Mouse (Mus musculus): ENCODE measurements at regions not wholly inside any gene's neighbourhood (a gene's known extent, or its start where the extent isn't known, plus 50 kb on each side); places are given as distances from the start of the nearest gene placed in this dataset.

GRCm38 (mm10) chr9:116338729-116339100 is 163.6 kb upstream of the Tgfbr2 start:
- H3K4me3 ChIP-seq (replicated peaks; ENCODE audit: control insufficient read depth, low read depth, low read length): no peak overlapping the region
- peak overlapping the region; percentile 54; the same call in 1 of the 2 replicates for H3K27ac ChIP-seq (ENCODE audit: control insufficient read depth, insufficient read depth, low read depth, low read length, poor library complexity)
- peaks cover 6% of the 10 kb centered on the region for H3K4me1 ChIP-seq (ENCODE audit: control insufficient read depth, insufficient read depth, low read length)
- 79% methylated on average over 5 of the region's 5 CpGs for WGBS
- TF ChIP-seq CTCF (IDR thresholded peaks at IDR 0.05; ENCODE audit: control insufficient read depth, insufficient read depth, low read length) (no peak), POLR2A (IDR thresholded peaks at IDR 0.05; ENCODE audit: borderline replicate concordance, control insufficient read depth, low read depth, low read length) (no peak)

GRCm38 (mm10) chr9:116338093-116338728 is 163.1 kb upstream of the Tgfbr2 start:
- TF ChIP-seq CTCF (IDR thresholded peaks at IDR 0.05; ENCODE audit: control insufficient read depth, insufficient read depth, low read length): no peak
- no peak for TF ChIP-seq POLR2A (IDR thresholded peaks at IDR 0.05; ENCODE audit: borderline replicate concordance, control insufficient read depth, low read depth, low read length)
- Histone ChIP-seq H3K27ac (ENCODE audit: control insufficient read depth, insufficient read depth, low read depth, low read length, poor library complexity) (peak overlapping the region; percentile 87), H3K4me3 (replicated peaks; ENCODE audit: control insufficient read depth, low read depth, low read length) (no peak overlapping the region), H3K4me1 (ENCODE audit: control insufficient read depth, insufficient read depth, low read length) (peaks cover 6% of the 10 kb centered on the region)
- 2% methylated on average over 5 of the region's 5 CpGs for whole genome bisulfite sequencing

GRCm38 (mm10) chr9:116337446-116338010 is 162.4 kb upstream of the Tgfbr2 start:
- TF ChIP-seq CTCF (IDR thresholded peaks at IDR 0.05; ENCODE audit: control insufficient read depth, insufficient read depth, low read length): no peak
- TF ChIP-seq POLR2A (IDR thresholded peaks at IDR 0.05; ENCODE audit: borderline replicate concordance, control insufficient read depth, low read depth, low read length): no peak
- peak overlapping the region; percentile 87 for H3K27ac ChIP-seq (ENCODE audit: control insufficient read depth, insufficient read depth, low read depth, low read length, poor library complexity)

GRCm38 (mm10) chr9:116335561-116336478 is 160.7 kb upstream of the Tgfbr2 start:
- H3K27ac ChIP-seq (ENCODE audit: control insufficient read depth, insufficient read depth, low read depth, low read length, poor library complexity): no peak overlapping the region
- peaks cover 8% of the 10 kb centered on the region for H3K4me1 ChIP-seq (ENCODE audit: control insufficient read depth, insufficient read depth, low read length)
- TF ChIP-seq CTCF (IDR thresholded peaks at IDR 0.05; ENCODE audit: control insufficient read depth, insufficient read depth, low read length) (no peak), POLR2A (IDR thresholded peaks at IDR 0.05; ENCODE audit: borderline replicate concordance, control insufficient read depth, low read depth, low read length) (no peak)
- no peak overlapping the region for H3K4me3 ChIP-seq (replicated peaks; ENCODE audit: control insufficient read depth, low read depth, low read length)
- WGBS: 45% methylated on average over 11 of the region's 11 CpGs

More at GRCm38 (mm10) chr9:116337446-116338010, 162.4 kb upstream of the Tgfbr2 start:
- Histone ChIP-seq H3K4me1 (ENCODE audit: control insufficient read depth, insufficient read depth, low read length) (peaks cover 6% of the 10 kb centered on the region), H3K4me3 (replicated peaks; ENCODE audit: control insufficient read depth, low read depth, low read length) (no peak overlapping the region)
- WGBS: 60% methylated on average over 8 of the region's 8 CpGs

- 48% methylated on average over 6 of the region's 6 CpGs for WGBS
- no peak overlapping the region for H3K27ac ChIP-seq (ENCODE audit: control insufficient read depth, insufficient read depth, low read depth, low read length, poor library complexity)
- TF ChIP-seq POLR2A (IDR thresholded peaks at IDR 0.05; ENCODE audit: borderline replicate concordance, control insufficient read depth, low read depth, low read length) (no peak), CTCF (IDR thresholded peaks at IDR 0.05; ENCODE audit: control insufficient read depth, insufficient read depth, low read length) (no peak)
Observed at GRCm38 (mm10) chr9:116333956-116334463, 158.8 kb upstream of the Tgfbr2 start.

GRCm38 (mm10) chr9:116332485-116333118 is 157.4 kb upstream of the Tgfbr2 start:
- Histone ChIP-seq H3K4me3 (replicated peaks; ENCODE audit: control insufficient read depth, low read depth, low read length) (no peak overlapping the region), H3K27ac (ENCODE audit: control insufficient read depth, insufficient read depth, low read depth, low read length, poor library complexity) (no peak overlapping the region), H3K4me1 (ENCODE audit: control insufficient read depth, insufficient read depth, low read length) (peaks cover 3% of the 10 kb centered on the region; the same call in 1 of the 2 replicates)
- TF ChIP-seq POLR2A (IDR thresholded peaks at IDR 0.05; ENCODE audit: borderline replicate concordance, control insufficient read depth, low read depth, low read length): no peak
- no peak for TF ChIP-seq CTCF (IDR thresholded peaks at IDR 0.05; ENCODE audit: control insufficient read depth, insufficient read depth, low read length)
- 76% methylated on average over 5 of the region's 5 CpGs for WGBS

More at GRCm38 (mm10) chr9:116333956-116334463, 158.8 kb upstream of the Tgfbr2 start:
- Histone ChIP-seq H3K4me3 (replicated peaks; ENCODE audit: control insufficient read depth, low read depth, low read length) (no peak overlapping the region), H3K4me1 (ENCODE audit: control insufficient read depth, insufficient read depth, low read length) (peaks cover 6% of the 10 kb centered on the region)

- TF ChIP-seq POLR2A (IDR thresholded peaks at IDR 0.05; ENCODE audit: borderline replicate concordance, control insufficient read depth, low read depth, low read length) (no peak), CTCF (IDR thresholded peaks at IDR 0.05; ENCODE audit: control insufficient read depth, insufficient read depth, low read length) (no peak)
Observed at GRCm38 (mm10) chr9:116331406-116331805, 156.2 kb upstream of the Tgfbr2 start.

More at GRCm38 (mm10) chr9:116331406-116331805, 156.2 kb upstream of the Tgfbr2 start:
- no peak overlapping the region for H3K4me3 ChIP-seq (replicated peaks; ENCODE audit: control insufficient read depth, low read depth, low read length)
- WGBS: 55% methylated on average over 2 of the region's 2 CpGs
- peaks cover 2% of the 10 kb centered on the region; the same call in 1 of the 2 replicates for H3K4me1 ChIP-seq (ENCODE audit: control insufficient read depth, insufficient read depth, low read length)
- no peak overlapping the region for H3K27ac ChIP-seq (ENCODE audit: control insufficient read depth, insufficient read depth, low read depth, low read length, poor library complexity)
